Mouse (Mus musculus): ENCODE results near the gene Dirc2. TPM values are rescaled to one million over a fixed set of nuclear protein-coding genes. Genes with fewer than 3 reads are reported as not detected.

Dirc2 gene
- polyA plus RNA-seq, 1 experiment from 2014 or later, result 16.0 TPM

DNA sequence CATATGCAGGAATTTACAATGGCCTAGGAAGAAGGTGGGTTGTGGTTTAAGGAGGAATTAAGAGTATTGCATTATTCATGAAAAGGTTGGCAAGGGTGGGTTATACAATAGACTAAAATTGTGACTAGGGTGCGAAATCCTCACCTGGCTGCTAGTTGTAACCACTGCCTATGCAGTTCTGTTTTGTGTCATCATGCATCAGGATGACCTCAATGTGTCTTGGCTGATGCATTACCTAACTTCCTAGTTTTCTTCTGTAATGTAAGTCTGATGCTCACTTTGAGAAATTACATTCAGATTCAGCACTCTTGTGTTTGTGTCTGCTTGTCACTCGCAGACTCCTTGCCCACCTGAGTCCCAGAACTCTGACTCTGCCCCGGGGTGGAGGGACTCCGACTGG, 17.3 kb downstream of the Dirc2 start:
- ATAC-seq (ENCODE audit: insufficient read depth) (no peak), DNase-seq (no peak)
- H3K4me2 ChIP-seq, result no peak overlapping the region
- 80% methylated on average over 4 of the region's 4 CpGs for WGBS
- no peak for TF ChIP-seq CTCF (IDR thresholded peaks at IDR 0.05; ENCODE audit: low read depth)
- H3K4me3 ChIP-seq (ENCODE audit: low read depth, low read length), result no peak overlapping the region
- no peaks in the 10 kb centered on the region for H3K36me3 ChIP-seq (ENCODE audit: insufficient read depth)
- H3K27me3 ChIP-seq (ENCODE audit: insufficient read depth, low read length), result no peaks in the 10 kb centered on the region
- no peak overlapping the region for H3K9ac ChIP-seq
- H3K9me3 ChIP-seq (ENCODE audit: low read depth, low read length), result no peaks in the 10 kb centered on the region
- no peaks in the 10 kb centered on the region for H3K4me1 ChIP-seq (ENCODE audit: insufficient read depth)
- H3K27ac ChIP-seq (ENCODE audit: low read depth), result no peak overlapping the region

DNA sequence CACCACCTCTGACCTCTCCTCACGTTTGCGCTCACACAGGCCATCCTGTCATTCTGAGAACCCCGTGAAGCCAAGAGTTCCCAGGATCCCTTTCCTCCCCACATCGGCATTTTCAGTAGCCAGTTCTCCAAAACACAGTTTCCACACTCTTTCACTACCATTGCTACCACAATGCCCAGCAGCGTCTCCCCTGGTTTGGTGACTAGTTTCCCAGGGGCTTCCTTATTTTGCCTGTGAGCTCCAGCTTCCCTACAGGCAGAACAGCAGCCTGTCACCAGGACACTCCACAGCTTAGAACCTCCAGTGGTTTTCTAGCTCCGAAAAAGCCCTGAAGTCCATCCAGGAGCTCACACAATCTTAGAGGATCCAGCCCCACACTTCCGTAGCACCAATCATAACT, 19.8 kb downstream of the Dirc2 start:
- Histone ChIP-seq H3K4me3 (ENCODE audit: low read depth, low read length) (no peak overlapping the region), H3K9me3 (ENCODE audit: low read depth, low read length) (no peaks in the 10 kb centered on the region), H3K4me1 (ENCODE audit: insufficient read depth) (no peaks in the 10 kb centered on the region), H3K36me3 (ENCODE audit: insufficient read depth) (no peaks in the 10 kb centered on the region), H3K4me2 (no peak overlapping the region), H3K27ac (ENCODE audit: low read depth) (no peak overlapping the region), H3K27me3 (ENCODE audit: insufficient read depth, low read length) (no peaks in the 10 kb centered on the region), H3K9ac (no peak overlapping the region)
- WGBS, result 59% methylated on average over 7 of the region's 7 CpGs
- DNase-seq, result no peak
- ATAC-seq (ENCODE audit: insufficient read depth), result no peak
- TF ChIP-seq CTCF (IDR thresholded peaks at IDR 0.05; ENCODE audit: low read depth), result no peak

DNA sequence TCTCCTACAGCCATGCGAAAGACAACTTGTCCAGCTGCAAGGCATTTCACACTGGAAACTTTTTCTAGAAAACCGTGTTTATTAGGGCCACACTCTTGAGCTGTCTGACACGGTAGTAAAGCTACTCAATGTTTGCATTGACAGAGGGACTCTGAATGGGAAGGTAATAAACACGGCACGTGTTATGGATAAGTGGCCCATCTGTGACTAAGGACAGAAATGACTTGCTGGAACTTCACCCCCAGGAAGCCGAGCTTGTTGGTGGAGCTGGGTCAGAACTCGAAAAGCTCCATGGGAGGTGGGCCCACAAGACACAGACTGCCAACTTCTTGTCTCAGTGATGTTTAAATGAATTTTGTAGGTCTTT, 20.9 kb downstream of the Dirc2 start:
- Histone ChIP-seq H3K9ac (no peak overlapping the region), H3K4me3 (ENCODE audit: low read depth, low read length) (no peak overlapping the region), H3K27ac (ENCODE audit: low read depth) (no peak overlapping the region), H3K27me3 (ENCODE audit: insufficient read depth, low read length) (no peaks in the 10 kb centered on the region), H3K9me3 (ENCODE audit: low read depth, low read length) (no peaks in the 10 kb centered on the region), H3K4me1 (ENCODE audit: insufficient read depth) (no peaks in the 10 kb centered on the region), H3K4me2 (no peak overlapping the region), H3K36me3 (ENCODE audit: insufficient read depth) (no peaks in the 10 kb centered on the region)
- 69% methylated on average over 7 of the region's 7 CpGs for WGBS
- no peak for ATAC-seq (ENCODE audit: insufficient read depth)
- TF ChIP-seq CTCF (IDR thresholded peaks at IDR 0.05; ENCODE audit: low read depth), result no peak
- no peak for DNase-seq

DNA sequence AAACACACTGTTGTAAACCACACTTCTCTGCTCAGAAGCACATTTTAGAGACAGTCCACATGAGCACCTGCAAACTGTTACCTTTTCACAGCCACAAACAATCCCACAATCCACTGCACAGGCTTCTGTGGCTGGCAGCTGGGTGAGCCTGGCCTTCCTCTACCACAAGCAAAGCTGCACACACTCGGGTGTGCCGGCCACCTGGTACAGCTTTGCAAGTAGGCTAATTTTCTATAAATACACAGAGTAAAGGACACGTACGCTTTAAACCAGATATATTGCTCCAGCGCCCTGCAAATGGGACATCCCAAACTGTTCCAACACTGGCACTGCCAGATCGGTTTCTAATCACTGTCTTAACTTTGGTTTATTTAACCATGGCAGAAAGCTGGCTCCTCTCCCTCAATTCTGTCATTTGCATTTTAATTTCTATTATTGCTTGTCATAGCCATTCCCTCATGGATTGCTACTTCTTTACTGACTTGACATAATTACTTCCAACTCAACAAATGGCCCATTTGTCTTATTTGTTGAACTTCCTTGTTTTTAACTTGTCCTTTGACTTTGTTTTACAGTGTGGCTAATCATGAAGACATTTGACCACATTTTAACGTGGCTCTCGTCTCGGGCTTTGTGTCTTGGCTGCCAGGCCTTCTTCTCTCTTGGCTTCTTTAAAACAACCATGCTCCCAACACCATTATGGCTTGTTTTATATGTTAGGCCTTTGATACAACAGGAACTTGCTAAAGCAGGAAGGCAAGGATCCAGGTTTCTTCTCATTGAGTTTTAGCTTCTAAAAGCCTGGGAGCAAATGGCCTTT, 21.5 kb downstream of the Dirc2 start:
- Histone ChIP-seq H3K27ac (ENCODE audit: low read depth) (no peak overlapping the region), H3K4me1 (ENCODE audit: insufficient read depth) (no peaks in the 10 kb centered on the region), H3K9ac (no peak overlapping the region), H3K9me3 (ENCODE audit: low read depth, low read length) (no peaks in the 10 kb centered on the region), H3K36me3 (ENCODE audit: insufficient read depth) (no peaks in the 10 kb centered on the region), H3K4me2 (no peak overlapping the region), H3K27me3 (ENCODE audit: insufficient read depth, low read length) (no peaks in the 10 kb centered on the region), H3K4me3 (ENCODE audit: low read depth, low read length) (no peak overlapping the region)
- no peak for TF ChIP-seq CTCF (IDR thresholded peaks at IDR 0.05; ENCODE audit: low read depth)
- WGBS, result 79% methylated on average over 9 of the region's 9 CpGs
- ATAC-seq (ENCODE audit: insufficient read depth), result no peak
- DNase-seq, result no peak

DNA sequence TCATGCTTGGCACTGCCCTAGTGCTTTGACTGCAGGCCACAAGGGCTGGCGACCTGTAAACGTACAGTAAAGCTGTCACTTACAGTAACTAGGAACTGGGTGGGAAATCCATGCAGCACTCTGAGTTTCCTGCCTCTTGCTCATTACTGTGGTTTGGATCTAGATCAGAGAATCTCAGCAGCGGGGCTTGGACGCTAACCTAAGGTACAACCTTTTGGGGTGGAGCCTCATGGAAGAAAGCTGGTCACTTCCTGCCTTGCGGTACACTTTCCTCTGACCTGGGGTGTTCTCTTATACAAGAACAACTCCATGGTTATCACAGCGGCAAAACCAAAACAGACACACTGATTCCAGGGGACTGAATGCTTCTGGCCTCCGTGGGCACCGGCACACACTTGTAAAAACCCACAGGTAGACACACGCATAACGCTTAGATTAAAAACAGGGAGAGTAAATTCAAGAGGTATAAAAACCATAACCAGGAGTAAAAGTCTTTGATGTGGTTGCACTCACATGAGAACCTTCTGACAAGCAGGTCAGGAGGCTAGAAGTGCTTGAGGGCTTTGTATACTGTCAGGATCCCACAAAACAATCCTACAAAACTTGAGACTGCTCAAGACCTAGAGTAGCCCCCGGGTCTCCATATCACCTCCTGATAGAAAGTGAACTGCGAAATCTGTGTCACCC, 26.8 kb downstream of the Dirc2 start:
- H3K4me2 ChIP-seq, result no peak overlapping the region
- no peaks in the 10 kb centered on the region for H3K4me1 ChIP-seq (ENCODE audit: insufficient read depth)
- DNase-seq, result no peak
- H3K9me3 ChIP-seq (ENCODE audit: low read depth, low read length), result no peaks in the 10 kb centered on the region
- H3K27me3 ChIP-seq (ENCODE audit: insufficient read depth, low read length), result no peaks in the 10 kb centered on the region
- 80% methylated on average over 12 of the region's 12 CpGs for WGBS
- no peak overlapping the region for H3K4me3 ChIP-seq (ENCODE audit: low read depth, low read length)
- TF ChIP-seq CTCF (IDR thresholded peaks at IDR 0.05; ENCODE audit: low read depth), result no peak
- H3K27ac ChIP-seq (ENCODE audit: low read depth), result no peak overlapping the region
- no peak overlapping the region for H3K9ac ChIP-seq
- no peak for ATAC-seq (ENCODE audit: insufficient read depth)
- no peaks in the 10 kb centered on the region for H3K36me3 ChIP-seq (ENCODE audit: insufficient read depth)

DNA sequence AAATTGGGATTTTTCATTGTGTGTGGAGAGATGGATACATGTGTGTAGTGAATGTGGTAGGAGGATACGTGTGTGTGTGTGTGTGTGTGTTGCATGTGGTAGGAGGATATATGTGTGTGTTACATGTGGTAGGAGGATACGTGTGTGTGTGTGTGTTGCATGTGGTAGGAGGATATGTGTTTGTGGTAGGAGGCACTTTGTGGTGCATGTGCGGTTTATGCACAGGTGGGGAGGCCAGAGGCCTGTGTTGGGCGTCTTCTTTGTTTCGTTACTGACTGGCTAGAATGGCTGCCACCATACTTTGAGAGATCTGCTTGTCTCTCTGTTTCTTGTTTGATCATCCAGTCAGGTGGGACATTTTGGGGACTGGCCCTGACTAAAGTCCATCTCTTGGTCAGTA, 27.5 kb downstream of the Dirc2 start:
- Histone ChIP-seq H3K9ac (no peak overlapping the region), H3K4me2 (no peak overlapping the region), H3K27me3 (ENCODE audit: insufficient read depth, low read length) (no peaks in the 10 kb centered on the region), H3K4me3 (ENCODE audit: low read depth, low read length) (no peak overlapping the region), H3K9me3 (ENCODE audit: low read depth, low read length) (no peaks in the 10 kb centered on the region), H3K4me1 (ENCODE audit: insufficient read depth) (no peaks in the 10 kb centered on the region), H3K36me3 (ENCODE audit: insufficient read depth) (no peaks in the 10 kb centered on the region), H3K27ac (ENCODE audit: low read depth) (no peak overlapping the region)
- ATAC-seq (ENCODE audit: insufficient read depth), result no peak
- DNase-seq, result no peak
- no peak for TF ChIP-seq CTCF (IDR thresholded peaks at IDR 0.05; ENCODE audit: low read depth)
- 89% methylated on average over 5 of the region's 5 CpGs for WGBS

DNA sequence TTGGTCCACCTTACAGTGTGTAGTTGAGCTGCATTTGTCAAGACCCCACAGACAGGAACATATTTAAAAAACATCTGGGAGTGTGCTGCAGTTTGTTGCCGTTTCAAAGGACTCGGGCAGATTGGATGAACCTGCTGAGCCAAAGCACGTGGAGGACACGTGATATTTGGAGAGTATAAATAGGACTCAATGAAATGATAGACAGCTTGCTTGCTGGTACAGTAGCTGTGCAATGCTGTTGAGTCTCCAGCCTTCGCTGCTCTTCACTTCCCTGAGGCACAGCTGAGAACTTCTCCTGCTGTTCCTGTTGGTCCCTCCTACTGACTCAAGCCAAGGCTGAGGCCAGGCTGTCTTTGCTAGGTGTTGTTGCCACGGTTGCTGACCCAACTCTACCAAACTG, 28.2 kb downstream of the Dirc2 start:
- H3K9ac ChIP-seq, result no peak overlapping the region
- TF ChIP-seq CTCF (IDR thresholded peaks at IDR 0.05; ENCODE audit: low read depth), result no peak
- H3K36me3 ChIP-seq (ENCODE audit: insufficient read depth), result no peaks in the 10 kb centered on the region
- 73% methylated on average over 6 of the region's 6 CpGs for WGBS
- no peak overlapping the region for H3K27ac ChIP-seq (ENCODE audit: low read depth)
- DNase-seq, result no peak
- no peaks in the 10 kb centered on the region for H3K27me3 ChIP-seq (ENCODE audit: insufficient read depth, low read length)
- no peaks in the 10 kb centered on the region for H3K9me3 ChIP-seq (ENCODE audit: low read depth, low read length)
- H3K4me2 ChIP-seq, result no peak overlapping the region
- no peak overlapping the region for H3K4me3 ChIP-seq (ENCODE audit: low read depth, low read length)
- no peaks in the 10 kb centered on the region for H3K4me1 ChIP-seq (ENCODE audit: insufficient read depth)
- no peak for ATAC-seq (ENCODE audit: insufficient read depth)

All from lung, embryonic 14.5 days (tissue).